Mouse (Mus musculus) liver, adult (tissue): ENCODE measurements around the gene Tns1.

Experiments used
- GATA4 ChIP-seq: IDR thresholded peaks from 2 replicates; pipeline ENCODE4 v1.6.1; 2014; ENCODE audit warnings: mild to moderate bottlenecking, low read length; ENCODE audit not compliant: insufficient replicate concordance

Tns1 gene

GRCm38 (mm10) chr1:73914076-73914475, 210.2 kb downstream of the Tns1 start:
- TF ChIP-seq GATA4: no peak

DNA sequence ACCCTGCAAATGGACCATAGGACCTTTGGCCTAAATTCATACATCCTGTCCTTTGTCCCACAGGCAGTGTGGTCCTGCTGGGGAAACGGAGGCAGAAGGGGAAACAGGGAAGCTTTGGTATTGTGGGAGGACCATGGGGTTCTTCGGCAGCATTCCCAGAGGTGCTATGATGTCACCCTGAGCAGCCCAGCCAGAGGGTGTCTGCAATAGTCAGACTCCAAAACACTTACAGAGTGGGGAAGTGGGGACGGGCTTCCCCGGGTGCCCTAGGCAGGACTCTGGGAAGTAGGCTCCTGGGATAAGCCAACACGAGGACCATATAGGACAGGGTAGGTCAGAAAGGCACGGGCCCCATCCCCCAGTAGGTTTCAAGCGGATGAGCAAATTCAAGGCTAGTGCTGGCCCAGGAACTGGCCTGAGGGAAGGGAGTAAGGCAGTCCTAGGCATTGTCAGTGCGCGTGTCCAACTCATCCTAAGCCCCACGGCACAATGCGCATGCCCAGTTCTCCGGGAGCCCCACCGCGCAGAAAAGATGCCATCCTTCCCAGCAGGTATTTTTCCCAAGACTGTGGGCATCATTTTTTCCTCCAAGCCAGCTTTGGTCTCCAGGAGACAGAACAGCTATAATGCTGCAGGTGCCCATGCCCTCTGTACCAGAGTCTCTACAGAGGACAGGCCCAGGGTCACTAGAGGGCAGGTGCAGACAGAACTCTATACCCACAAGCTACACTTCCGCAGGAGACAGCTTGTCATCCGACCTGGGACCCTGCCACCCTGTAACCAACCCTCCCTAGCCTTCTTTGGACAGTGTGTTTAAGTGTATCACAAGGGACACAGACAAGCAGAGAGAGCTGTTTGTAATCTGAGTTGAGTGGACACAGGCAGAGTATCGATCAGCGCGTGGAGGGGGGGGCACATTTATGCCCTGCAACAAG, 210.9 kb downstream of the Tns1 start:
- no peak for TF ChIP-seq GATA4

DNA sequence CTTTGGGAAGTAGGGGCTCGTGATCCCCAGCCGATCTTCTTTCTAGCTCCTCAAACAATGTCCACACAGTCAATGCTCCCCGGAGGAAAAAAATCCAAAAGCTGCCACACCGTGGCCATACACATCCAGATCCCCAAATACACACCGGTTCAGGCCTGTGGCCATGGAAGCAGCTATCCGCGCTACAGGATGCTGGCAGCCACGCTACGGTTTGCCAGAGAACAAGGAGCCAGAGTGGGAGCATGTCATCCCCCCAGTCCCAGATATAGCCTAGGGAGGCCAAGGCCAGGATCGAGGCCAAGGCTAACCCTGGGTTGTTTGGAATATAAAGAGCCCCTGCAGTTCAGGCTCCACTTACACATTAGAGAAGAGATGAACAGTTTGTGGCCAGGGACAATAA, 211.8 kb downstream of the Tns1 start:
- no peak for TF ChIP-seq GATA4

DNA sequence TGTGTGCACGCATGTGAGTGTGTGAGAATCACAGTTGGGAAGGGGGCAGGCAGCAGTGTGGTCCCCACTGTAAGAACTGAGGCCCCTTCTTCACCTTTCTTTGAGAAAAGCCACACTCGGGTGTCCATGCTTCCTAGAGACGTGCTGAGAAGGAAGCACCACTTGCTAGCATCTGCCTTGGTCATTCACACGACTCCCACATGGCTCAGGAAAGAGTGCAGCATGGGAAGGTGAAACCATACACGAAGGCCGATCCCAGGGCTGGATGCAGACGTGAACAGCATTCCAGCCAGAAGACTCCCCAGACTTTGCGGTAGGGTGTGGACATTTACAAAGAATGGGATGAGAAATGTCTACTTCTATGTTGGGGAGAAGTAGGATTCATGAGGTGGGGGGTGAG, 212.3 kb downstream of the Tns1 start:
- TF ChIP-seq GATA4: no peak

DNA sequence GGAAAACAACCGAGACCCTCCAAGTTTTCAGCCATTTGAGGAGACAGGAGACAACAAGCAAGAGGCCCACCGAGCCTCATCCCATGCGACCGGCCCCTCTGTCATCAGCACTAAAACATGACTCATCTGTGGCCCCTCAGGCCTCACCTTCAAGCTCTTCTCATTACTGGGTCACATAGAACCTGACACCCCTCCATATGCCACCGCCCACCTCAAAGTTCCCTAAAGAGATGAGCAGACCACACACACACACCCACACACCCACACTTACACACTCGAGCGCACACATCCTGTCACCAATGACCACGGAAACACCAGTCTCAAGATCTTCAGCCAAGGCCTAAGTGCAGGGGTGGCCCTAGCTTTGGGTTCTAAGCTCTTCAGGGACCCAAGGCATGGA, 213.5 kb downstream of the Tns1 start:
- no peak for TF ChIP-seq GATA4

DNA sequence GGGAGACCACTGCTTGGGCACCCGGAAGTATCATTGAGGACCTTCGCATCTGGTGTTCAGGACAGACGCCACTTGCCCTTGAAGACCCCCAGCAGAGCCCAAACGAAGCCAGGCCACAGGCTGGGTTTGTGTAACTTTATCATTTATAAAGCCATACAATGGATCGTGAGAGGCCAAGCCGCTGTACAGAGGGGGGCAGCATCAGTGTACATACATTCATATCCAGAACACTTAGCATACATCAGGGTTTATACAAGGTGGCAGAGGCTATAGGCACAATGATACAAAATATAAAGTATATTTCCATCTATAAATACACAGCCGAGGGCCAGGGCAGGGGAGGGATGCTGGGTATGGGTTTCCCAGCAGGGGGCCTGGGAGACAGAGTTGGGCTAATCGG, 214.1 kb downstream of the Tns1 start:
- TF ChIP-seq GATA4: no peak

GRCm38 (mm10) chr1:73909191-73909983, 214.9 kb downstream of the Tns1 start:
- TF ChIP-seq GATA4: no peak

GRCm38 (mm10) chr1:73908081-73908960, 215.9 kb downstream of the Tns1 start:
- TF ChIP-seq GATA4: no peak

GRCm38 (mm10) chr1:73907166-73907565, 217.1 kb downstream of the Tns1 start:
- no peak for TF ChIP-seq GATA4

GRCm38 (mm10) chr1:73906376-73906775, 217.9 kb downstream of the Tns1 start:
- TF ChIP-seq GATA4: no peak

GRCm38 (mm10) chr1:73905811-73906190, 218.4 kb downstream of the Tns1 start:
- TF ChIP-seq GATA4: no peak

GRCm38 (mm10) chr1:73905111-73905810, 219.0 kb downstream of the Tns1 start:
- TF ChIP-seq GATA4: no peak

- no peak for TF ChIP-seq GATA4
Observed at GRCm38 (mm10) chr1:73904641-73905040, 219.6 kb downstream of the Tns1 start.

DNA sequence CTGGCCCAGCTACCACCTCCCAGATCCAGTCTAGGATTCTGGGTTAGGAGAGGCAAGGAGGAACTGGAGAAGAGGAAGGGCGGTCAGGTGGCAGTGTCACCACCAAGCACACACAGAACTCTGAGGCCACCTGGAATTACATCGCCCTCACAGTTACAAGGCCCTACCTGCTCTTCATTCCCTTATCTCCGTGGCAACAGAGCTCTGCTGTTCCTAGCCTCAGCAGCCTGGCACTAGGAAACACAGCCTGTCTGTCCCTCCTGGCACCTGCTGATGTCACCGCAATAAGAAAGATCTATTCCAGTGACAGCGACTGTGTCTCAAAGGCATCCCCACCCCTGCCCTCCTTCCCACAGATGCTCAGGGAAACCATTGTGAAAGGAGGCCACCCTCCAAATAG, 221.2 kb downstream of the Tns1 start:
- TF ChIP-seq GATA4: no peak
